Mouse (Mus musculus) kidney, postnatal 4 days (tissue): ENCODE results near the gene Dlg5.
A peak's percentile ranks its signal among the peaks of the same experiment; 100 is the strongest.

Source experiments
- DNase-seq, 2 experiments: peaks; one replicate each; pipeline ENCODE4 v3.0.0; 2021; ENCODE audit warnings: mixed read lengths in 2 of 2

Dlg5 gene

GRCm38 (mm10) chr14:24232641-24233633 is 12.8 kb downstream of the Dlg5 start:
- DNase-seq, result no peak

GRCm38 (mm10) chr14:24228549-24228948 is 17.2 kb downstream of the Dlg5 start:
- DNase-seq, result no peak

- DNase-seq, result no peak
Observed at GRCm38 (mm10) chr14:24227015-24227414, 18.7 kb downstream of the Dlg5 start.

GRCm38 (mm10) chr14:24226344-24226743 is 19.4 kb downstream of the Dlg5 start:
- DNase-seq, result no peak

- no peak for DNase-seq
Observed at GRCm38 (mm10) chr14:24222759-24223158, 23.0 kb downstream of the Dlg5 start.

GRCm38 (mm10) chr14:24222273-24222672 is 23.4 kb downstream of the Dlg5 start:
- no peak for DNase-seq

GRCm38 (mm10) chr14:24217362-24217722 is 28.4 kb downstream of the Dlg5 start:
- no peak for DNase-seq

GRCm38 (mm10) chr14:24216678-24217361 is 28.9 kb downstream of the Dlg5 start:
- DNase-seq, result no peak

- peak; percentile 40 to 62 for DNase-seq
Observed at GRCm38 (mm10) chr14:24216064-24216463, 29.7 kb downstream of the Dlg5 start.

GRCm38 (mm10) chr14:24214436-24214835 is 31.3 kb downstream of the Dlg5 start:
- DNase-seq, result no peak

GRCm38 (mm10) chr14:24213336-24213735 is 32.4 kb downstream of the Dlg5 start:
- DNase-seq, result no peak

- DNase-seq, result no peak
Observed at GRCm38 (mm10) chr14:24212861-24213260, 32.9 kb downstream of the Dlg5 start.

- no peak for DNase-seq
Observed at GRCm38 (mm10) chr14:24207360-24207752, 38.4 kb downstream of the Dlg5 start.

- DNase-seq, result peak in 1 of 2 experiments; percentile 30
Observed at GRCm38 (mm10) chr14:24206736-24207359, 38.9 kb downstream of the Dlg5 start.

- peak in 1 of 2 experiments; percentile 57 for DNase-seq
Observed at GRCm38 (mm10) chr14:24206314-24206713, 39.4 kb downstream of the Dlg5 start.

- peak in 1 of 2 experiments; percentile 44 for DNase-seq
Observed at GRCm38 (mm10) chr14:24205281-24205871, 40.3 kb downstream of the Dlg5 start.

GRCm38 (mm10) chr14:24203210-24203609 is 42.5 kb downstream of the Dlg5 start:
- no peak for DNase-seq

GRCm38 (mm10) chr14:24200771-24201170 is 44.9 kb downstream of the Dlg5 start:
- DNase-seq, result no peak

GRCm38 (mm10) chr14:24199732-24200131 is 46.0 kb downstream of the Dlg5 start:
- no peak for DNase-seq

- no peak for DNase-seq
Observed at GRCm38 (mm10) chr14:24197865-24198264, 47.9 kb downstream of the Dlg5 start.

- DNase-seq, result peak in 1 of 2 experiments; percentile 47
Observed at GRCm38 (mm10) chr14:24196947-24197346, 48.8 kb downstream of the Dlg5 start.

GRCm38 (mm10) chr14:24190131-24190530 is 55.6 kb downstream of the Dlg5 start:
- DNase-seq, result no peak

- no peak for DNase-seq
Observed at GRCm38 (mm10) chr14:24189598-24189997, 56.1 kb downstream of the Dlg5 start.
